Mouse (Mus musculus) embryonic facial prominence, embryonic 14.5 days (tissue): Measurements from ENCODE around the gene Trim3. TPM values are rescaled to one million over a fixed set of nuclear protein-coding genes. Genes with fewer than 3 reads are reported as not detected.

ENCODE experiments used
- ATAC-seq: fragments of 200-750 bp; cut with Nextera tagmentation; 2 replicates; pipeline ENCODE4 v1.8.0; 2017; ENCODE audit warnings: low read depth, moderate number of reproducible peaks, moderate TSS enrichment
- DNase-seq: peaks from one replicate; pipeline ENCODE4 v3.0.0-alpha.2; 2015; ENCODE audit warnings: low spot score
- H3K27ac ChIP-seq: fragments of 300-500 bp; sonication (generic); replicated peaks from 2 replicates; pipeline ENCODE4 v1.5.1; 2014; ENCODE audit warnings: low read depth, mild to moderate bottlenecking, low read length, moderate library complexity
- H3K27me3 ChIP-seq: fragments of 300-500 bp; sonication (generic); replicated peaks from 2 replicates; pipeline ENCODE4 v1.6.1; 2014; ENCODE audit warnings: low read length; ENCODE audit not compliant: control insufficient read depth, insufficient read depth
- H3K36me3 ChIP-seq: fragments of 300-500 bp; sonication (generic); 2 replicates; pipeline ENCODE4 v1.6.1; 2014; ENCODE audit warnings: low read length, mixed read lengths; ENCODE audit not compliant: control insufficient read depth, insufficient read depth
- H3K4me1 ChIP-seq: fragments of 300-500 bp; sonication (generic); 2 replicates; pipeline ENCODE4 v1.6.1; 2014; ENCODE audit warnings: antibody characterized with exemption, low read length; ENCODE audit not compliant: control insufficient read depth, insufficient read depth
- H3K4me2 ChIP-seq: fragments of 300-500 bp; sonication (generic); 2 replicates; pipeline ENCODE4 v1.6.1; 2014; ENCODE audit warnings: low read depth, mild to moderate bottlenecking, low read length, moderate library complexity, mixed read lengths
- H3K4me3 ChIP-seq: fragments of 300-500 bp; sonication (generic); 2 replicates; pipeline ENCODE4 v1.5.1; 2014; ENCODE audit warnings: low read depth, mild to moderate bottlenecking, low read length
- H3K9ac ChIP-seq: fragments of 300-500 bp; sonication (generic); 2 replicates; pipeline ENCODE4 v1.6.1; 2014; ENCODE audit warnings: low read depth, mild to moderate bottlenecking, low read length, moderate library complexity, mixed read lengths
- H3K9me3 ChIP-seq: fragments of 300-500 bp; sonication (generic); 2 replicates; pipeline ENCODE4 v1.6.1; 2016; ENCODE audit warnings: low read length; ENCODE audit not compliant: control insufficient read depth
- WGBS: fragments of 180-500 bp; shearing (Covaris S2); extraction: QIAGEN DNeasy Blood & Tissue Kit; methylation state at CpG from one replicate; pipeline ENCODE4 v1.1.7; 2014; 5-methylcytosine and 5-hydroxymethylcytosine counted together
- polyA plus RNA-seq: library from polyadenylated mRNA; unstranded; fragments of >200 nt; fragmentation: Nextera tagmentation; extraction: Ambion mirVana; gene quantifications from 2 replicates; pipeline ENCODE4 v1.2.1, GENCODE M21; 2014

Trim3 gene
- polyA plus RNA-seq, 1 experiment from 2014 or later, result 31.2 TPM

DNA sequence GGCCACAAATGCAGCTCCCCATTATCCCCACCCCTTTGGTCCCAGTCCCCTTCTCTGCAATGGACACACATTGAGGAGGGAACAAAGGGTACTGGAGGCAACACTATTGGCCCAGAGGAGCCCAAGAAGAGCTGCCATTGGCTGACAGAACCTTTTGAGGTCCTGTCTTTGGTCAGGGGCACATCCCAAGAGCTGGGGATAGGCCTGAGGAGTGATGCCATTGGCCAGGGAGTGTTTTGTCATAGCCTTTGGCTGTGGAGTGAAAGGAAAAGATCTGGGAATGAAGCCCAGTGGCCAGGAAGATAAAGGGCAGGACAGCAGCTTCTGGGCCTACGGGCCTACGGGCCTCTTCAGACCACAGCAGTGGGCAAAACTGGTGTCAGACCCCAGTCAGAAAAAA is 2.4 kb upstream of the Trim3 start:
- ATAC-seq (no peak), DNase-seq (no peak)
- no peak overlapping the region for H3K4me3 ChIP-seq
- H3K4me1 ChIP-seq, result no peaks in the 10 kb centered on the region
- no peak overlapping the region for H3K27ac ChIP-seq
- no peaks in the 10 kb centered on the region for H3K27me3 ChIP-seq
- WGBS, result 100% methylated on average over 2 of the region's 2 CpGs
- H3K9me3 ChIP-seq, result no peaks in the 10 kb centered on the region
- no peak overlapping the region for H3K4me2 ChIP-seq
- H3K9ac ChIP-seq, result no peak overlapping the region
- peaks cover 35% of the 10 kb centered on the region for H3K36me3 ChIP-seq

GRCm38 (mm10) chr7:105634272-105634920 is 1.0 kb upstream of the Trim3 start:
- H3K4me3 ChIP-seq, result peak overlapping the region; percentile 92
- H3K27me3 ChIP-seq, result no peaks in the 10 kb centered on the region
- WGBS, result 54% methylated on average over 9 of the region's 9 CpGs
- H3K4me2 ChIP-seq, result peak overlapping the region; percentile 83
- no peaks in the 10 kb centered on the region for H3K9me3 ChIP-seq
- peaks cover 35% of the 10 kb centered on the region for H3K36me3 ChIP-seq
- no peaks in the 10 kb centered on the region for H3K4me1 ChIP-seq
- ATAC-seq (no peak), DNase-seq (no peak)
- H3K9ac ChIP-seq, result peak overlapping the region; percentile 85; the same call in 1 of the 2 replicates
- H3K27ac ChIP-seq, result peak overlapping the region; percentile 81; the same call in 1 of the 2 replicates

- H3K27ac ChIP-seq, result peak overlapping the region; percentile 81; the same call in 1 of the 2 replicates
- H3K9ac ChIP-seq, result peak overlapping the region; percentile 85
- peaks cover 34% of the 10 kb centered on the region for H3K36me3 ChIP-seq
- DNase-seq (no peak), ATAC-seq (no peak; the same call in 1 of the 2 replicates)
- no peaks in the 10 kb centered on the region for H3K9me3 ChIP-seq
- peak overlapping the region; percentile 92 for H3K4me3 ChIP-seq
- H3K4me2 ChIP-seq, result peak overlapping the region; percentile 83
- no peaks in the 10 kb centered on the region for H3K27me3 ChIP-seq
- H3K4me1 ChIP-seq, result 0 out of 2 replicates have a peak, but pooled peaks cover under 1% of the 10 kb centered on the region
- WGBS, result 4% methylated on average over 10 of the region's 10 CpGs
These were observed 397 bp upstream of the Trim3 start for GRCm38 (mm10) chr7:105633801-105634135.

GRCm38 (mm10) chr7:105632551-105632972 is 809 bp downstream of the Trim3 start:
- no peaks in the 10 kb centered on the region for H3K27me3 ChIP-seq
- peak overlapping the region; percentile 85 for H3K9ac ChIP-seq
- no peak overlapping the region for H3K27ac ChIP-seq
- 18% methylated on average over 3 of the region's 4 CpGs for WGBS
- 0 out of 2 replicates have a peak, but pooled peaks cover 4% of the 10 kb centered on the region for H3K4me1 ChIP-seq
- H3K4me3 ChIP-seq, result peak overlapping the region; percentile 92
- H3K36me3 ChIP-seq, result peaks cover 24% of the 10 kb centered on the region
- peak overlapping the region; percentile 83 for H3K4me2 ChIP-seq
- H3K9me3 ChIP-seq, result no peaks in the 10 kb centered on the region
- no peak for DNase-seq
- no peak for ATAC-seq

DNA sequence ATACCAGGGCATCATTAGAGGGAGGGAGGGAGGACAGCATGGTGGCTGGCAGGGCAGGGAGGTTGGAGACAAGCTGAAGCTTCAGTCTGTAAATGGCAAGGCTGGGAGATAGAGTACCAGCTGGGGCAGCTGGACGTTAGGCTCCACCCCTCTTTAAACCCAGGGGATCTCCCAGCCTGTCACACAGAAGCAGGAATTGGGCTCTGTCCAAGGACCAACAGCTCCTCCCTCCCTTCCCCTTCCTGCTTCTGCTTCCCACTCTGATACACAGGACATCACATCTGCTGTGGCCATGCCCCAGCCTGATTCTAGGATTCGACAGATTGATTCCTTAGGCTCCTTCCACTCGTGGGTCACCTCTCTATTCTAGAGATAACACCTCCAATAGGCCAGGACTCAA is 4.7 kb downstream of the Trim3 start:
- peaks cover 20% of the 10 kb centered on the region for H3K36me3 ChIP-seq
- ATAC-seq (no peak), DNase-seq (peak; percentile 73)
- H3K27me3 ChIP-seq, result no peaks in the 10 kb centered on the region
- H3K9me3 ChIP-seq, result no peaks in the 10 kb centered on the region
- H3K4me3 ChIP-seq, result no peak overlapping the region
- H3K9ac ChIP-seq, result no peak overlapping the region
- no peak overlapping the region for H3K27ac ChIP-seq
- H3K4me2 ChIP-seq, result no peak overlapping the region
- 0 out of 2 replicates have a peak, but pooled peaks cover 4% of the 10 kb centered on the region for H3K4me1 ChIP-seq
- 67% methylated on average over 2 of the region's 3 CpGs for WGBS

DNA sequence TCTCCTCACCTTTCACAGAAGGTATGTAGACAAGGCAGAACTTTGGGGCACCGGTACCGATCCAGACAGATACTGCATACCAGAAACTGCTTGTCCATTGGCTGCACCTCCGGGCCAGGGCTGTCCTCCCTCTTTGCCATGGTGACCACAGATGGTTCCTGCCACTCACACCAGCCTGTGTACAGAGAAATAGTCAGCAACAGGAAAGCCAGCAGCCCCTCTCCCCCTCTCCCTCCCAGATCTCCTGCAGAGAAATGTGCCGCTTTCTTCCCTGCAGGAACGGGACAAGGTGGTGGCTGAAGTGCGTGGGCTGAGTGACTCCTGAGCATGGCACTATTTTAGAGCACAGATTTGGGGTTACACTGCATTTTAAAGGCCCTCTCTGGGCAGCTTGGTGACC is 8.0 kb downstream of the Trim3 start:
- H3K4me2 ChIP-seq, result no peak overlapping the region
- H3K4me3 ChIP-seq, result no peak overlapping the region
- H3K9ac ChIP-seq, result no peak overlapping the region
- H3K36me3 ChIP-seq, result peaks cover 33% of the 10 kb centered on the region
- 65% methylated on average over 6 of the region's 6 CpGs for WGBS
- DNase-seq, result no peak
- H3K27ac ChIP-seq, result no peak overlapping the region
- H3K27me3 ChIP-seq, result no peaks in the 10 kb centered on the region
- 0 out of 2 replicates have a peak, but pooled peaks cover 4% of the 10 kb centered on the region for H3K4me1 ChIP-seq
- no peak for ATAC-seq
- H3K9me3 ChIP-seq, result no peaks in the 10 kb centered on the region

DNA sequence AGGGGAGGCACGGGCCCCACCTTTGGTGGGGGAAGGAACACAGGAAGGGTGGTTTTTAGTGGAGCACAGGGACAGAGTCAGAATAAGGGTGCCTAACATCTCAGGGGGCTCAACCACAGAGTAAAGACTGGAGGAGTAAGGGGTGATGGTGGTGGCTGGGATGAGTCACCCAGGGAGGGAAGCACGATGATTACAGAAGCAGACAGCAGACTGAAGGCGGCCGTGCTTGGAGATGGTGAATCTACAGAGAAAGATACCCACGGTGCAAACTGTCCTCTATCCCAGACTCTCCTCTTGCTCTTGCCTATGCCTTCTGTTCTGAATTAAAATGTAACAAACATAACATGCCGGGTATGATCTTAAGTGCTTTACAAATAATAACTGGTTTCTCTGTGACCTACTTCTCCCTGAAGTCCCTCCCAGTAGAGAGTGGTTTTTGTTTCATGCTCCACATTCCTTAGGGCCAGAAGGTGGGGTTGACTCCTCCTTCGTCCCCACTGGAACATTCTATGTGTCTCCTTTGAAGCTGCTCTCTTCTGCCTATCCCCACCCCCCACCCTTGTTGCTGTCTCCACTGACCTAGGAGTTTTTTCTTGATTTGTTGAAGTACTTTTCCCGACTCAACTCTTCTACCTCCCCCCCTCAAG is 11.6 kb downstream of the Trim3 start:
- ATAC-seq, result 0 out of 2 replicates have a peak, but pooled peaks have one; percentile 19
- H3K9ac ChIP-seq, result no peak overlapping the region
- peaks cover 67% of the 10 kb centered on the region for H3K36me3 ChIP-seq
- no peak overlapping the region for H3K4me3 ChIP-seq
- WGBS, result 60% methylated on average over 8 of the region's 8 CpGs
- no peaks in the 10 kb centered on the region for H3K4me1 ChIP-seq
- H3K9me3 ChIP-seq, result no peaks in the 10 kb centered on the region
- no peak overlapping the region for H3K4me2 ChIP-seq
- no peaks in the 10 kb centered on the region for H3K27me3 ChIP-seq
- DNase-seq, result peak; percentile 44
- H3K27ac ChIP-seq, result no peak overlapping the region

DNA sequence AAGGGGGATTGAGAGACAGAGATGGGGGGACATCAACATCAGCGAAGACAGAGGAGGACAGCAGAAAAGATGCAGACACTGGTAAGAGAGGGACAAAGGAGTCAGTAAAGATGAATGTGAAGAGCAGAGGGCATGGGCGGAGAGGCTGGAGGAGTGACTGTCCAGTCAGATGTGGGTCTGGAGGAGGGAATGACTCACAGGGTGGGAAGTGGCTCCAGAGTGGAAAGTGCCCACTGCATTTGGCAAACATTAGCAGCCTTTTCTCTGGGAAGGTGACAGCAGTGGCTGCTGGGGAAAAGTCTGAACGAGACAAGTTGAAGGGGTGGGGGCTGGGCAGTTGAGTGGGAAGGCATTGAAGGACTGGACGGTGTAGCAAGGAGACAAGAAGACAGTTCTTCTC is 12.3 kb downstream of the Trim3 start:
- H3K27me3 ChIP-seq, result no peaks in the 10 kb centered on the region
- H3K4me1 ChIP-seq, result no peaks in the 10 kb centered on the region
- DNase-seq, result no peak
- H3K9ac ChIP-seq, result no peak overlapping the region
- H3K4me3 ChIP-seq, result no peak overlapping the region
- WGBS, result 81% methylated on average over 4 of the region's 4 CpGs
- no peak overlapping the region for H3K27ac ChIP-seq
- no peak overlapping the region for H3K4me2 ChIP-seq
- H3K9me3 ChIP-seq, result no peaks in the 10 kb centered on the region
- peaks cover 73% of the 10 kb centered on the region for H3K36me3 ChIP-seq
- ATAC-seq, result no peak
